Mouse (Mus musculus) hindbrain, embryonic 16.5 days (tissue): ENCODE results near the gene Loxl3. TPM values are rescaled to one million over a fixed set of nuclear protein-coding genes. Genes with fewer than 3 reads are reported as not detected.

Experiments
- ATAC-seq: fragments of 200-750 bp; cut with Nextera tagmentation; 2 replicates; pipeline ENCODE4 v1.8.0; 2017; ENCODE audit warnings: moderate TSS enrichment, moderate library complexity
- H3K27ac ChIP-seq: fragments of 300-500 bp; sonication (generic); 2 replicates; pipeline ENCODE4 v1.5.1; 2014; ENCODE audit warnings: low read depth, mild to moderate bottlenecking, control low read depth, low read length, moderate library complexity
- H3K27me3 ChIP-seq: fragments of 300-500 bp; sonication (generic); replicated peaks from 2 replicates; pipeline ENCODE4 v1.6.1; 2014; ENCODE audit warnings: low read length; ENCODE audit not compliant: control insufficient read depth, insufficient read depth
- H3K36me3 ChIP-seq: fragments of 300-500 bp; sonication (generic); 2 replicates; pipeline ENCODE4 v1.6.1; 2014; ENCODE audit warnings: mild to moderate bottlenecking, low read length, moderate library complexity, mixed read lengths; ENCODE audit not compliant: control insufficient read depth, insufficient read depth
- H3K4me1 ChIP-seq: fragments of 300-500 bp; sonication (generic); 2 replicates; pipeline ENCODE4 v1.6.1; 2014; ENCODE audit warnings: low read depth, low read length; ENCODE audit not compliant: control insufficient read depth, insufficient read depth
- H3K4me2 ChIP-seq: fragments of 300-500 bp; sonication (generic); 2 replicates; pipeline ENCODE4 v1.6.1; 2014; ENCODE audit warnings: mild to moderate bottlenecking, low read length, control low read depth, moderate library complexity
- H3K4me3 ChIP-seq: fragments of 300-500 bp; sonication (generic); 2 replicates; pipeline ENCODE4 v1.5.1; 2014; ENCODE audit warnings: mild to moderate bottlenecking, low read length, control low read depth, moderate library complexity
- H3K9ac ChIP-seq: fragments of 300-500 bp; sonication (generic); 2 replicates; pipeline ENCODE4 v1.6.1; 2014; ENCODE audit warnings: low read depth, mild to moderate bottlenecking, control low read depth, low read length, moderate library complexity
- H3K9me3 ChIP-seq: fragments of 300-500 bp; sonication (generic); 2 replicates; pipeline ENCODE4 v1.6.1; 2014; ENCODE audit warnings: mild to moderate bottlenecking, low read length, moderate library complexity; ENCODE audit not compliant: control insufficient read depth
- WGBS: fragments of 180-500 bp; shearing (Covaris S2); extraction: QIAGEN DNeasy Blood & Tissue Kit; methylation state at CpG from one replicate; pipeline ENCODE4 v1.1.7; 2014; 5-methylcytosine and 5-hydroxymethylcytosine counted together
- polyA plus RNA-seq: library from polyadenylated mRNA; unstranded; fragments of >200 nt; fragmentation: Nextera tagmentation; extraction: Ambion mirVana; gene quantifications from 2 replicates; pipeline ENCODE4 v1.2.1, GENCODE M21; 2015

Loxl3 gene
- polyA plus RNA-seq: 7.1 and 8.5 TPM in 2 replicates

GRCm38 (mm10) chr6:83033249-83034185, at the start of gene Loxl3, which contains the start of gene Dok1:
Gene Loxl3, plus strand, starts transcription at chr6:83034173.
Gene Dok1, minus strand, starts transcription at chr6:83033471.
- WGBS: under 1% methylated on average over 45 of the region's 51 CpGs
- peak; percentile 67 for ATAC-seq
- peak within 1 kb of the TSS; percentile 55 for H3K9ac ChIP-seq

GRCm38 (mm10) chr6:82987411-82987971, 46.5 kb upstream of the Loxl3 start:
- Histone ChIP-seq H3K27me3 (no peaks in the 10 kb centered on the region), H3K36me3 (no peaks in the 10 kb centered on the region), H3K4me3 (no peak overlapping the region), H3K27ac (no peak overlapping the region), H3K9me3 (no peaks in the 10 kb centered on the region), H3K4me2 (no peak overlapping the region), H3K4me1 (no peaks in the 10 kb centered on the region), H3K9ac (no peak overlapping the region)
- 58% methylated on average over 9 of the region's 9 CpGs for WGBS
- ATAC-seq: no peak

More at GRCm38 (mm10) chr6:83033249-83034185, at the start of gene Loxl3, which contains the start of gene Dok1:
- Histone ChIP-seq H3K4me1 (peaks cover 22% of the 10 kb centered on the region), H3K36me3 (no peaks in the 10 kb centered on the region), H3K4me2 (peak within 1 kb of the TSS; percentile 78), H3K27me3 (peaks cover 17% of the 10 kb centered on the region), H3K4me3 (peak within 1 kb of the TSS; percentile 46), H3K9me3 (no peaks in the 10 kb centered on the region), H3K27ac (peak within 1 kb of the TSS; percentile 66)

DNA sequence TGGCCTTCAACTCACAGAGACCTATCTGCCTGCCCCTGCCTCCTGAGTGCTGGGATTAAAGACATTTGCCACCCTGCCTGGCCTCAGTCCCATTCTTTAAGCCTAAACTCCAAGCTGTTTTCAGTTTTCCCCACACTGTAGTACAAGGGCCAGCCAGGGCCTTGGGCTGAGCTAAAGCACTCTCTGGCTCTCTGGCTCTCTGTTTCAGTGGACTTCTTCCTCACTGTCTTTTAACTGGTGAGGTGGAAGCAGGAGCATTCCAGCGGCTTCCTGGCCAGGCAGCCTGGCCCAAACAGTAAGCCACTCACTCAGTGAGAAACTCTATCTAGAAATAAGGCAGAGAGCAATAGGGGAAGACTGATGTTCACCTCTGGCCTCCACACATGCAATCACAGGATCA, 40.3 kb upstream of the Loxl3 start:
- Histone ChIP-seq H3K36me3 (no peaks in the 10 kb centered on the region), H3K27ac (no peak overlapping the region), H3K27me3 (no peaks in the 10 kb centered on the region), H3K9ac (no peak overlapping the region), H3K4me1 (peaks cover 3% of the 10 kb centered on the region; the same call in 1 of the 2 replicates), H3K4me2 (no peak overlapping the region), H3K4me3 (no peak overlapping the region), H3K9me3 (no peaks in the 10 kb centered on the region)
- no peak for ATAC-seq
- WGBS: 44% methylated on average over 1 of the region's 1 CpGs

DNA sequence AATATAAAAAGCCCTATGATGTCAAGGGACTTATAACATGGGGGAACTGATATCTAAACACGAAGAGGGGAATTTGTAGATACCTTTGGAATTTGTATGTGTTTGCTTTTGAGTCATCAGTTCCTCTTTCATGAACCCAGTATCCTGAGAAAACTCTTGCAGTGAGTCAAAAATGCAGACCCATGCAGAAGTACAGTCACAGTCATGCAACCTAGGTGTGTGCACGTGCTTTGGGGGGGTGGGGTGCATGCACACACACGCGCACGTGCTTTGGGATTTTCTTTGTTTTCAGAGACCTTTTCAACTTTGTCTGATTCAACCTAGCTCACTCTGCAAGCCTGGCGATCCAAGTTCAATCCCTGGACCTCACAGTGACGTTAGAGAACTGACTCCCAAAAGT, 39.6 kb upstream of the Loxl3 start:
- WGBS: 81% methylated on average over 7 of the region's 7 CpGs
- Histone ChIP-seq H3K4me3 (no peak overlapping the region), H3K36me3 (no peaks in the 10 kb centered on the region)

DNA sequence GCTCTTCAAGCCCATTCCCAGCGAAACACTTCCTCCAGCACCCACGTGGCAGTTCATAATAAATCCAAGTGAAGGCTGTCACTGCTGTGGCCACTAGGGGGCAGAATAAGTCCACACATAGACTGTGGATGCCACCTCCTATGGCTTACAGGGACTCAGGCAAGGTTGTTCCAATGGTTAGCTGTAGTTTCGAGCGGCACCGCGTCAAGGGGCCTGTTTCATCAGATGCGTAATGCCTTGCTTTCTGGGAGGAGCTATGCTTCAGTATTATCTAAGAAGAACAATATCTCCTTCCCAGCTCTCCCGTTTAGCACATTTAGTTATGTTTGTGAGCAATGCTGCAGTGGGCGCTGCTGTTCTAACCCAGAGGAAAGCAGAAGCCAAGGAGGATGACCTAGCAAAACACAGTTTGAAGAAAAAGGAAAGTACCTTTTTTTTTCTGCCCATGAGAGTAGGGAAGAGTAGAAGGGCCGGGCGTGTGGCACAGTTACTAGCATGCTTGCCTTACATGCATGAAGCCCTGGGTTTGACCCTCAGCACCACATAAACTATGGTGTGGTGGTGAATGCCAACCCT, 37.1 kb upstream of the Loxl3 start:
- no peak overlapping the region; the same call in 1 of the 2 replicates for H3K27ac ChIP-seq
- H3K4me2 ChIP-seq: peak overlapping the region; percentile 45
- 14% methylated on average over 11 of the region's 11 CpGs for WGBS
- 0 out of 2 replicates have a peak overlapping the region, but pooled peaks have one; percentile 4 for H3K4me3 ChIP-seq
- no peaks in the 10 kb centered on the region for H3K9me3 ChIP-seq
- ATAC-seq: peak; percentile 98
- peaks cover 3% of the 10 kb centered on the region; the same call in 1 of the 2 replicates for H3K4me1 ChIP-seq
- H3K36me3 ChIP-seq: no peaks in the 10 kb centered on the region
- no peaks in the 10 kb centered on the region for H3K27me3 ChIP-seq
- H3K9ac ChIP-seq: peak overlapping the region; percentile 28

More for the DNA sequence above, 39.6 kb upstream of the Loxl3 start:
- Histone ChIP-seq H3K9me3 (no peaks in the 10 kb centered on the region), H3K9ac (no peak overlapping the region), H3K27me3 (no peaks in the 10 kb centered on the region), H3K4me1 (peaks cover 3% of the 10 kb centered on the region; the same call in 1 of the 2 replicates), H3K27ac (no peak overlapping the region), H3K4me2 (no peak overlapping the region)
- no peak for ATAC-seq

- Histone ChIP-seq H3K36me3 (no peaks in the 10 kb centered on the region), H3K27ac (no peak overlapping the region; the same call in 1 of the 2 replicates), H3K4me1 (peaks cover 3% of the 10 kb centered on the region; the same call in 1 of the 2 replicates), H3K4me2 (no peak overlapping the region; the same call in 1 of the 2 replicates), H3K9ac (peak overlapping the region; percentile 28; the same call in 1 of the 2 replicates), H3K9me3 (no peaks in the 10 kb centered on the region), H3K27me3 (no peaks in the 10 kb centered on the region), H3K4me3 (no peak overlapping the region)
- WGBS: 58% methylated on average over 7 of the region's 7 CpGs
- no peak for ATAC-seq
These were observed 36.4 kb upstream of the Loxl3 start for GRCm38 (mm10) chr6:82997511-82998102.

GRCm38 (mm10) chr6:82998326-82998725, 35.6 kb upstream of the Loxl3 start:
- peaks cover 3% of the 10 kb centered on the region; the same call in 1 of the 2 replicates for H3K4me1 ChIP-seq
- H3K4me3 ChIP-seq: no peak overlapping the region
- H3K27me3 ChIP-seq: no peaks in the 10 kb centered on the region
- H3K27ac ChIP-seq: no peak overlapping the region
- no peak overlapping the region for H3K9ac ChIP-seq
- H3K4me2 ChIP-seq: no peak overlapping the region
- H3K36me3 ChIP-seq: no peaks in the 10 kb centered on the region
- no peak for ATAC-seq
- 69% methylated on average over 4 of the region's 4 CpGs for WGBS
- H3K9me3 ChIP-seq: no peaks in the 10 kb centered on the region

- Histone ChIP-seq H3K36me3 (no peaks in the 10 kb centered on the region), H3K9ac (no peak overlapping the region), H3K27me3 (no peaks in the 10 kb centered on the region), H3K4me3 (no peak overlapping the region), H3K27ac (no peak overlapping the region), H3K4me1 (peaks cover 3% of the 10 kb centered on the region; the same call in 1 of the 2 replicates), H3K9me3 (no peaks in the 10 kb centered on the region), H3K4me2 (no peak overlapping the region)
- no peak for ATAC-seq
- 69% methylated on average over 8 of the region's 8 CpGs for WGBS
These were observed 34.0 kb upstream of the Loxl3 start for GRCm38 (mm10) chr6:82999986-83000385.
